Mouse (Mus musculus) ovary, adult 2 months (tissue): ENCODE data around the gene Spef2. TPM values are rescaled to one million over a fixed set of nuclear protein-coding genes. Genes with fewer than 3 reads are reported as not detected.

ENCODE experiments used
- polyA plus RNA-seq: library from polyadenylated mRNA; depleted of rRNA; stranded (reverse); fragments of >200 nt; gene quantifications from 2 replicates; pipeline ENCODE4 v1.2.3, GENCODE M21; 2012; rRNA removed

The Spef2 gene
- polyA plus RNA-seq = 0.31 and 0.37 TPM in 2 replicates

DNA sequence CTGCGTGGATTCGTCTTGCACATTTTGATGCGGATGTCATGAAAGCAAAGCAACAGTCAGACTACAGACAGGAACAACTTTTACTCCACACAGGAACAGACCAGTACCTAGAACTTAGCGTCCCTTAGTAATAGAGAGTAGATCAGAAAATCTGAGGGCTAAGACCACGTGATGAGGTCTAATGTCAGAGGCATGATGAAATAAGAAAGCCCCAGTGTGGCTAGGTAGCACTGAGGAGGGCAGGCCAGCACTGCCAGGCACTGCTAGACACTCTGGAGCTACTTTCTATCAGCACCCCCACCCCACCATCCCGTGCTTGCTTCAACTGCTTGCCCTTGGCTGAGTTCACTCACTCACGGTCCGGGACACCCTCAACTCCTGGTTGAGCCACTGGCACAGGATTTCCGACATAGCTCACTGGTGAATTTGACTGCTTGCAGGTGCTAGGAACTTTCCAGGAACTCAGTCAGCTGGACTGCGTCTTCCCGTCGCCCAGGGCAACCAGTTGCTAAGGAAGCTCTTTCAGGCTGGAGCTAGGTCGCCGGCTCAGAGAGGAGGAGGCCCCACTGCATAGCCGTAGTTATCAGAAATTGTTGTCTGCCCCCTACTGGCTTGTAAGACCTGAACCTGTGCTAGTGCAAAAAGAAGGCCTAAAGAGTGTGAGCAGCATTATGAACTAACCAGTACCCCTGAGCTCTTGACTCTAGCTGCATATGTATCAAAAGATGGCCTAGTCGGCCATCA, at the start of gene Spef2:
TSS of gene Spef2 (minus strand) at position 510 of the 744 bp plus-strand sequence.

DNA sequence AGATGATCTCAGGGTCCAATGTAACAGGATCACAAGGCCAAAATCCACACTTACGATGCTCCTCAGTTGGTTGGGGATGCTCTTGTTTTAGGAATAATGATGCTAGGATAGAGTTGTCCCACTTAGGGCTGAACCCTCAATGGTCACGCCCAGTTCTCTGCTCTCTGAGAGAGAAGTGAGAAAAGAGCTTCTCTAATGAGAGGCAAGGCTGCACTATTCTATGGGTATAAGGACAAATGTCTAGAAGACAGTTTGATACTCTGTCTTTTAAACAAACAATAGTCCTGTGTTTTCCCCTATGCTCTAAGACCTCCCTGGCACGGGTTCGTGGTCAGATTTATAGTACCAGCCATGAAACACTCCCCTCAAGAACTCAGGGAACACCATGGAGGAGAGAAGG, 218.6 kb downstream of the Spef2 start, which contains the start of gene Il7r:
TSS of gene Il7r (minus strand) at position 101 of the 400 bp plus-strand sequence.

Other genes with a start within 250 kb of the Spef2 start
- gene Il7r, start 218.7 kb downstream of the Spef2 start, polyA plus RNA-seq = 0.07 TPM in 1 of 2 replicates, not detected in the other